Mouse (Mus musculus): ENCODE data around the gene Rnf135. TPM values are rescaled to one million over a fixed set of nuclear protein-coding genes. Genes with fewer than 3 reads are reported as not detected.
"Not testable (repeated sequence)": the region's sequence is repeated elsewhere in the genome, so short reads cannot be mapped to it uniquely, and the experiment has no call there.

Gene Rnf135
- polyA plus RNA-seq, 1 experiment from 2014 or later: 3.6 TPM

- Histone ChIP-seq H3K4me3 (ENCODE audit: low read depth, low read length) (no peak overlapping the region), H3K27ac (ENCODE audit: low read length) (no peak overlapping the region), H3K27me3 (ENCODE audit: control insufficient read depth, insufficient read depth, low read depth, low read length) (peaks cover 10% of the 10 kb centered on the region), H3K9ac (ENCODE audit: low read depth, low read length) (no peak overlapping the region), H3K4me1 (ENCODE audit: control insufficient read depth, insufficient read depth, low read length) (peaks cover 4% of the 10 kb centered on the region), H3K9me3 (replicated peaks; ENCODE audit: control insufficient read depth, low read length, poor library complexity, severe bottlenecking) (no peaks in the 10 kb centered on the region), H3K4me2 (ENCODE audit: low read length) (no peak overlapping the region), H3K36me3 (ENCODE audit: control insufficient read depth, insufficient read depth, low read length) (no peaks in the 10 kb centered on the region)
- ATAC-seq: no peak
- 78% methylated on average over 6 of the region's 6 CpGs for WGBS
Measured at GRCm38 (mm10) chr11:80147748-80148147, 35.9 kb upstream of the Rnf135 start.

GRCm38 (mm10) chr11:80148313-80148712 is 35.3 kb upstream of the Rnf135 start:
- Histone ChIP-seq H3K4me3 (ENCODE audit: low read depth, low read length) (no peak overlapping the region), H3K9me3 (replicated peaks; ENCODE audit: control insufficient read depth, low read length, poor library complexity, severe bottlenecking) (no peaks in the 10 kb centered on the region), H3K27ac (ENCODE audit: low read length) (no peak overlapping the region), H3K36me3 (ENCODE audit: control insufficient read depth, insufficient read depth, low read length) (no peaks in the 10 kb centered on the region), H3K27me3 (ENCODE audit: control insufficient read depth, insufficient read depth, low read depth, low read length) (peaks cover 14% of the 10 kb centered on the region), H3K4me2 (ENCODE audit: low read length) (no peak overlapping the region), H3K9ac (ENCODE audit: low read depth, low read length) (no peak overlapping the region), H3K4me1 (ENCODE audit: control insufficient read depth, insufficient read depth, low read length) (no peaks in the 10 kb centered on the region)
- 68% methylated on average over 1 of the region's 1 CpGs for WGBS
- no peak for ATAC-seq

GRCm38 (mm10) chr11:80148974-80149373 is 34.7 kb upstream of the Rnf135 start:
- WGBS: 83% methylated on average over 1 of the region's 4 CpGs
- ATAC-seq; H3K9ac ChIP-seq (ENCODE audit: low read depth, low read length); H3K4me1 ChIP-seq (ENCODE audit: control insufficient read depth, insufficient read depth, low read length); H3K4me2 ChIP-seq (ENCODE audit: low read length); H3K27ac ChIP-seq (ENCODE audit: low read length); H3K36me3 ChIP-seq (ENCODE audit: control insufficient read depth, insufficient read depth, low read length); H3K9me3 ChIP-seq (replicated peaks; ENCODE audit: control insufficient read depth, low read length, poor library complexity, severe bottlenecking); H3K4me3 ChIP-seq (ENCODE audit: low read depth, low read length): not testable (repeated sequence)
- peaks cover 20% of the 10 kb centered on the region for H3K27me3 ChIP-seq (ENCODE audit: control insufficient read depth, insufficient read depth, low read depth, low read length)

GRCm38 (mm10) chr11:80149412-80150023 is 34.1 kb upstream of the Rnf135 start:
- no peaks in the 10 kb centered on the region for H3K36me3 ChIP-seq (ENCODE audit: control insufficient read depth, insufficient read depth, low read length)
- no peak for ATAC-seq
- WGBS: 84% methylated on average over 8 of the region's 8 CpGs
- H3K4me1 ChIP-seq (ENCODE audit: control insufficient read depth, insufficient read depth, low read length): peaks cover 7% of the 10 kb centered on the region; the same call in 1 of the 2 replicates
- H3K27ac ChIP-seq (ENCODE audit: low read length): no peak overlapping the region
- H3K4me2 ChIP-seq (ENCODE audit: low read length): no peak overlapping the region
- H3K9me3 ChIP-seq (replicated peaks; ENCODE audit: control insufficient read depth, low read length, poor library complexity, severe bottlenecking): no peaks in the 10 kb centered on the region
- peaks cover 24% of the 10 kb centered on the region for H3K27me3 ChIP-seq (ENCODE audit: control insufficient read depth, insufficient read depth, low read depth, low read length)
- no peak overlapping the region for H3K4me3 ChIP-seq (ENCODE audit: low read depth, low read length)
- H3K9ac ChIP-seq (ENCODE audit: low read depth, low read length): no peak overlapping the region

GRCm38 (mm10) chr11:80150566-80150965 is 33.1 kb upstream of the Rnf135 start:
- Histone ChIP-seq H3K27ac (ENCODE audit: low read length) (no peak overlapping the region), H3K9me3 (replicated peaks; ENCODE audit: control insufficient read depth, low read length, poor library complexity, severe bottlenecking) (no peaks in the 10 kb centered on the region; the same call in 1 of the 2 replicates), H3K4me3 (ENCODE audit: low read depth, low read length) (no peak overlapping the region), H3K27me3 (ENCODE audit: control insufficient read depth, insufficient read depth, low read depth, low read length) (peaks cover 33% of the 10 kb centered on the region), H3K4me1 (ENCODE audit: control insufficient read depth, insufficient read depth, low read length) (peaks cover 7% of the 10 kb centered on the region; the same call in 1 of the 2 replicates), H3K4me2 (ENCODE audit: low read length) (no peak overlapping the region), H3K36me3 (ENCODE audit: control insufficient read depth, insufficient read depth, low read length) (no peaks in the 10 kb centered on the region), H3K9ac (ENCODE audit: low read depth, low read length) (no peak overlapping the region)
- no peak for ATAC-seq
- WGBS: 87% methylated on average over 5 of the region's 5 CpGs

GRCm38 (mm10) chr11:80151541-80151940 is 32.1 kb upstream of the Rnf135 start:
- Histone ChIP-seq H3K27ac (ENCODE audit: low read length) (no peak overlapping the region), H3K27me3 (ENCODE audit: control insufficient read depth, insufficient read depth, low read depth, low read length) (peaks cover 38% of the 10 kb centered on the region), H3K4me3 (ENCODE audit: low read depth, low read length) (no peak overlapping the region), H3K9me3 (replicated peaks; ENCODE audit: control insufficient read depth, low read length, poor library complexity, severe bottlenecking) (no peaks in the 10 kb centered on the region; the same call in 1 of the 2 replicates), H3K36me3 (ENCODE audit: control insufficient read depth, insufficient read depth, low read length) (no peaks in the 10 kb centered on the region), H3K4me2 (ENCODE audit: low read length) (no peak overlapping the region), H3K9ac (ENCODE audit: low read depth, low read length) (no peak overlapping the region), H3K4me1 (ENCODE audit: control insufficient read depth, insufficient read depth, low read length) (peaks cover 7% of the 10 kb centered on the region; the same call in 1 of the 2 replicates)
- ATAC-seq: no peak
- WGBS: 45% methylated on average over 2 of the region's 2 CpGs

- Histone ChIP-seq H3K27ac (ENCODE audit: low read length) (no peak overlapping the region), H3K4me1 (ENCODE audit: control insufficient read depth, insufficient read depth, low read length) (peaks cover 7% of the 10 kb centered on the region; the same call in 1 of the 2 replicates), H3K9me3 (replicated peaks; ENCODE audit: control insufficient read depth, low read length, poor library complexity, severe bottlenecking) (no peaks in the 10 kb centered on the region; the same call in 1 of the 2 replicates), H3K4me2 (ENCODE audit: low read length) (no peak overlapping the region), H3K27me3 (ENCODE audit: control insufficient read depth, insufficient read depth, low read depth, low read length) (peaks cover 38% of the 10 kb centered on the region), H3K9ac (ENCODE audit: low read depth, low read length) (no peak overlapping the region), H3K4me3 (ENCODE audit: low read depth, low read length) (no peak overlapping the region), H3K36me3 (ENCODE audit: control insufficient read depth, insufficient read depth, low read length) (no peaks in the 10 kb centered on the region)
- WGBS: 79% methylated on average over 8 of the region's 8 CpGs
- ATAC-seq: no peak
Measured at GRCm38 (mm10) chr11:80152376-80152775, 31.3 kb upstream of the Rnf135 start.

- Histone ChIP-seq H3K27me3 (ENCODE audit: control insufficient read depth, insufficient read depth, low read depth, low read length) (peaks cover 38% of the 10 kb centered on the region), H3K4me2 (ENCODE audit: low read length) (peak within 1 kb of the TSS; percentile 78), H3K9ac (ENCODE audit: low read depth, low read length) (peak within 1 kb of the TSS; percentile 59), H3K36me3 (ENCODE audit: control insufficient read depth, insufficient read depth, low read length) (no peaks in the 10 kb centered on the region), H3K9me3 (replicated peaks; ENCODE audit: control insufficient read depth, low read length, poor library complexity, severe bottlenecking) (no peaks in the 10 kb centered on the region; the same call in 1 of the 2 replicates), H3K4me3 (ENCODE audit: low read depth, low read length) (peak within 1 kb of the TSS; percentile 49), H3K4me1 (ENCODE audit: control insufficient read depth, insufficient read depth, low read length) (peaks cover 7% of the 10 kb centered on the region; the same call in 1 of the 2 replicates), H3K27ac (ENCODE audit: low read length) (no peak within 1 kb of the TSS)
- 1% methylated on average over 47 of the region's 47 CpGs for WGBS
- ATAC-seq: peak; percentile 42; the same call in 1 of the 2 replicates
Measured at GRCm38 (mm10) chr11:80153857-80154495, 29.7 kb upstream of the Rnf135 start, which contains the start of gene Adap2. Gene Adap2 (plus strand): TSS chr11:80154105.

GRCm38 (mm10) chr11:80154501-80154900 is 29.1 kb upstream of the Rnf135 start:
- H3K9me3 ChIP-seq (replicated peaks; ENCODE audit: control insufficient read depth, low read length, poor library complexity, severe bottlenecking): no peaks in the 10 kb centered on the region; the same call in 1 of the 2 replicates
- 25% methylated on average over 25 of the region's 25 CpGs for WGBS
- H3K27me3 ChIP-seq (ENCODE audit: control insufficient read depth, insufficient read depth, low read depth, low read length): peaks cover 38% of the 10 kb centered on the region
- H3K4me1 ChIP-seq (ENCODE audit: control insufficient read depth, insufficient read depth, low read length): peaks cover 7% of the 10 kb centered on the region; the same call in 1 of the 2 replicates
- ATAC-seq: no peak
- no peak overlapping the region for H3K27ac ChIP-seq (ENCODE audit: low read length)
- peak overlapping the region; percentile 49 for H3K4me3 ChIP-seq (ENCODE audit: low read depth, low read length)
- peak overlapping the region; percentile 78 for H3K4me2 ChIP-seq (ENCODE audit: low read length)
- no peaks in the 10 kb centered on the region for H3K36me3 ChIP-seq (ENCODE audit: control insufficient read depth, insufficient read depth, low read length)
- peak overlapping the region; percentile 59 for H3K9ac ChIP-seq (ENCODE audit: low read depth, low read length)

Data from midbrain, embryonic 16.5 days (tissue).